Mouse (Mus musculus) mouse trophoblast stem cell (cell line): ENCODE measurements around the gene Ubap2l.

Experiments used
- in situ Hi-C, 2 experiments: fragments of 300-500 bp; cut with MseI, MboI; formaldehyde crosslinking; loops; 2 replicates in 1 of 2; 3 replicates in 1 of 2; pipeline ENCODE4 v1.15.1; 2025

The Ubap2l gene

GRCm38 (mm10) chr3:90052351-90053241, at the start of gene Ubap2l:
Ubap2l (minus strand) TSS chr3:90052628.
- in situ Hi-C loops: no loop called here

DNA sequence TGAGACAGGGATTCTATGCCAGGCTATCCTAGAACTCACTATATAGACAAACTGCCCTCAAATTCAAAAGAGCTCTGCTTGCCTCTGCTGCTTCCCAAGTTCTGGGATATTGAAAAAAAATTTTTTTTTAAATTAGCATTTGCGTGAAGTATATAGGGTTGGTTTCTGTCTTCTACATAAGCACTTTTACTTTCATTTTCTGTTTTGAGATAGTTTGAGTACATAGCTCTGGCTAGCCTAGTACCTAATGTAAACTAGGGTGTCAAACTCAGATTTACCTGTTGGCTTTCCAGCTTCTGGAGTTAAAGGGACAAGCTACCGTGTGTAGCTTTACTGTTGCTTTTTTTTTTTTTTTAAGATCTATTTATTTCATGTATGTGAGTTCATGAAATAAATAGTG, 49.2 kb upstream of the Ubap2l start:
- in situ Hi-C loops: no loop called here

GRCm38 (mm10) chr3:90101010-90101409, 48.6 kb upstream of the Ubap2l start:
- in situ Hi-C loops: no loop called here

- in situ Hi-C loops: no loop called here
These were observed 45.5 kb upstream of the Ubap2l start for GRCm38 (mm10) chr3:90097928-90098327.

GRCm38 (mm10) chr3:90094453-90094852, 42.0 kb upstream of the Ubap2l start:
- in situ Hi-C loops: no loop called here

DNA sequence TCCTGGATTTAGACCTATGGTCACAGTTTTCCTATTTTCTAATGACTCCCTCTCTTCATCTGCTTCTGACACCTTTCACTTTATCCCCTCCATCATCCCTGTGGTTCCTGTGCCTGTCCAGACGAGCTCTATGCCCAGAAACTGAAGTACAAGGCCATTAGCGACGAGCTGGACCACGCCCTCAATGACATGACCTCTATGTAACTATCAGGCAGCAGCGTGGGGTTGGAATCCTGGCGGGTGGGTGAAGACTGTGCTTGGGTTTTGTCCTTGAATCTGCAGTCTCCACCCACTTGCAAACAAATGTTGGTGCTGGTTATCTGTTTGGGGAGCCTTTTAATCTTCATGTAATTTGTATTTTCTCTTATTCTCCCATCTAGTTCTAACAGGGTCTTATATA, 38.5 kb upstream of the Ubap2l start:
- in situ Hi-C loops: no loop called here

DNA sequence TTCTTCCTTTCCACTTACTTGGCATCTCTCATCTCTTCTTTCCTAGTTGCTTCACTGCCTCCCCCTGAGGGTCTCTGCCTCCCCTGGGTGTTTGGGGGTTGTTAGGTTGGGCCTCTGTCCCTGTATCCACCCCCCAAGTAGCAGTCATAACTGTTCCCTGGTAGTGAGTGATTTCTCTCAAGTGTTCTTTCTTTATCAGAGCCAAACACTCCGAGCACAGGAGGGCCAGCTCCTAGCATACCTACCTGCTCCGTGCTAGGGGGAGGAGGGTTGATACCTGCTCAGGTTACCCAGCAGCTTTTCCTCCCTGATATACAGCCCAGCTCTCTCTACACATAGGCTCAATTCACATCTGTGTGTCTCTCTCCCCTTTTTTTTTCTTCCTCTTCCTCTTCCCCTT, 36.2 kb upstream of the Ubap2l start:
- in situ Hi-C loops: no loop called here

- in situ Hi-C loops: no loop called here
These were observed 33.6 kb upstream of the Ubap2l start for GRCm38 (mm10) chr3:90086068-90086467.

- in situ Hi-C loops: no loop called here
These were observed 32.9 kb upstream of the Ubap2l start for GRCm38 (mm10) chr3:90085281-90085680.

- in situ Hi-C loops: no loop called here
These were observed 32.4 kb upstream of the Ubap2l start for GRCm38 (mm10) chr3:90084790-90085189.

GRCm38 (mm10) chr3:90083698-90084324, 31.4 kb upstream of the Ubap2l start:
- in situ Hi-C loops: no loop called here

DNA sequence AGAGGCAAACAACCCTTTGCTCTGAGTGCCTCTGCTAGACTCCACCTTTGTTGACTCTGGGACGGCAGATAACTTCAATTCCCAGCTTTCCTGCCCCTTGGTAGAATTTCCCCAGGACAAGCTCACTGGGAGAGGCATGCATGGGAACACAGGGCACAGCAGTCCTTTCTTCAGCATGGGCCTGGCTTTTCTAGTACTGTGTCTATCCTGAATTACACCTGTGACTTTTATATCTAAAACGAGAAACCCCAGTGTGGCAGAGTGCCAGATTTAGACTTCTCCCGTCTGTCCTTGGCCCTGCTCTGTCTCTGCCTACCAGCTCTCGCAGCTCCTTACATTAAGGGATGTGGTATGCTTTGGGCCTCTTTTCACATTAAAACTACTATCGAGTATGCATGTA, 30.6 kb upstream of the Ubap2l start:
- in situ Hi-C loops: no loop called here

DNA sequence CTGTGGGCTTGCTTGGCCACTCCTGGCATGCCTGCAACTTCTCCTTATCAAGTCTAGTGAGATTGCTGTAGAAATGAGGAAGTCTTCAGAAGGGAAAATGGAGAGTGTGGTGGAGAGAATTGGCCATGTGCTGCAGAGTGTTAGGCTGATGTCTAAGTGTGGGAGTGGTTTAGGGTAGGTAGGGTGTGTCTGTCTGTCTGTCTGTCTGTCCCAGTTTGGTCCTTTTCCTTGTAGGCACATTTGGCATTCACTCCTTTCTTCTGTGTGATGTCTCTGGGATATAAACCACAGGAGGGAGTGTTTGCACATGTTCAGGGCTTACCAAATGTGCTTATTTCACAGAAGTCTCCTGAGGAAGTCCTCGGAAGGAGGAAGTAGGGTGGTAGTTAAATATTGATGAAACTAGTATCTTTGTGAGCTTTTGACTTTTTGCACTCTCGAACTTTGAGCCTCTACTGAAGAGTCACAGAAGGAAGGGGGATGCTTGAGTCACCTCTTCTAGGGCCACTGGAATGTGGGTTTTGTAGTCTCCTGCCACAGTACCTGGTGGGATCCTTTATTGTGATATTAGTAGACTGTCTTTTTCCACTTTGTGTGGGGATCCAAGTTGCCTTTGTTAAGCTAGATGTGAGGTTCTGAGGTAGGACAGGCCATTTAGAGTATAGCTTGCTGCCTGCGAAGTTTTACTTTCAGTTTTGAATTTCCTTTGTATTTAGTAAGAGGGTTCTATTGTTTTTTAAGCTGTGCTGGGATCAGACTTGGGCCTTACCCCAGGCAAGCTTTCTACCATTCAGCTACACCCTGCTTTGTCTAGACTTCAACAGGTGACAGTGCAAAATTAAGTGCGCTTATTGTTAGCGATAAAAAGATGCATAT, 29.2 kb upstream of the Ubap2l start:
- in situ Hi-C loops: no loop called here

DNA sequence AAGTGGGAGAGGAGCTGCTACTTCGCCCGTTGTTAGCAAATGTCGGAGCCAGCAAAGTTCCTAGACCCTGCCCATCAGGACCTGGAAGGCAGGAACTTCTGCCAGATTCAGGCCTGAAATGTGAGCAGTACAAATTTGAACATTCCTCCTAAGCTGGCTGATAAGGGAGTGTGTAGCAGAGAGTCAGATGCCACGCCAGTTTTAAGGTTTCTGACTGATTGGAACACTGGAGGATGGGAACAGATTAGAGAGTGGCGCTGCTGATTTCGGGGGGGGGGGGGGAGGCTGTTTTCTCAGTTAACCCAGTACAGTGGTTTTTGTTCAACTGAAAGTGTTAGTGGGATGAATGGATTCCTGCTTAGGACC, 28.1 kb upstream of the Ubap2l start:
- in situ Hi-C loops: no loop called here

DNA sequence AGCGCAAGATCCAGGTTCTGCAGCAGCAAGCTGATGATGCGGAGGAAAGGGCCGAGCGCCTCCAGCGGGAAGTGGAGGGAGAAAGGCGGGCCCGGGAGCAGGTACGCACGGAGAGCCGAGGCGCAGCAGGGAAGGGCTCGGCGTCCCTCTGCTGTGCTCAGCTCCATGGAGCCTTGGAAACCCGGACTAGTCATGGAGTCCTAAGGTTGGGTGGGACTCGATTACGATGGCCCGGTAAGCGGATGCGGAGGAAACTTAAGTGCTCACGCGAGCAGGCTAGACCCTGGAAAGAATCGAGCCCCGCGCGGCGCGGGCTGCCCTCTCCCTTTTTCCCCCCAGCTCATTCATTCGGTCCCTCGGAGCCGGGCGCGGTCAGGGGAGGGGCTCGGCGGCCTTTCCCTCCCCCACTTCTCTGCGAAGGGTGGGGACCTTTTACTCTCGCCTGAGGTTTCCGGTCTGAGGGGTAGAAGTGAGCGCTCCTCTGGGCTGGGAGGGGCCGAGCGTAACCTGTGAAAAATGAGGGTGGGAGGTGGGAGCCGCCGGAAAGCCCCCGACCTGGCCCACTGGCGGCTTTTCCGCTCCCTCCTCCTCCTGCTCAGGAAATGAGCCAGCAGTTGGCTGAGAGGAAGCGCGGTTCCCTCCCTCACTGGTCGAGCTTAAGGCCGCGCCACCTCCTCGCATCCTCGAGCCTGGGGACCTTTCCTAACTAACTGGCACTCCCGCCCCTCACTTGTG, 27.5 kb upstream of the Ubap2l start:
- in situ Hi-C loops: no loop called here

DNA sequence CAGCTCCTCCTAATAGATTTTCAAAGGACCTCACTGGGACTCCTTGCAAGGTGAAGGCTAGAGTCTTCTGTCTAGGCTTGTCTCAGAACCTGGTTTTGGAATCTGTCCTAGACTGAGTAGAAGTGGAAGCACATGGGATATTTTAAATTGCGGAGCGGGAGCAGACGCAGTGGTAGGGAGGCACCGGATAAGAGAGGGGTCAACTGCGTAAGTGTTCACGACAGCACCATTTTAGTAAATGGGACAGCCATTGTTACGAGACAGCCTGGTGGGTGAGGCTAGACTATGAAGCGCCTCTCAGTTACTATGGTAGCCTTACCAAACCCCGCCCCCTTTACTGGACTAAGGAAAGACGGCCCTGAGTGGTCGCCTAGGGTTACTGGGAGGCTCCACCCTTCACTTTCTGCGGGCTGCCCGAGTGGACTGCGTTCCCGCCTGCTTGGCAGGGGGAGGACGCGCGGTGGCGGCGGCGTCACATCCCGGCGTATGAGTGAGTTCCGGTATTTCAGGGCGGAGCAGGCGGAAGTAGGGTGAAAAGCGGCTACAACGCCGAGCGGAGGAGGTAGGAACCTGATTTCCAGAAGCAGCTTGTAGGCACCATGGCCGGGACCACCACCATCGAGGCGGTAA, 26.8 kb upstream of the Ubap2l start:
- in situ Hi-C loops: no loop called here

DNA sequence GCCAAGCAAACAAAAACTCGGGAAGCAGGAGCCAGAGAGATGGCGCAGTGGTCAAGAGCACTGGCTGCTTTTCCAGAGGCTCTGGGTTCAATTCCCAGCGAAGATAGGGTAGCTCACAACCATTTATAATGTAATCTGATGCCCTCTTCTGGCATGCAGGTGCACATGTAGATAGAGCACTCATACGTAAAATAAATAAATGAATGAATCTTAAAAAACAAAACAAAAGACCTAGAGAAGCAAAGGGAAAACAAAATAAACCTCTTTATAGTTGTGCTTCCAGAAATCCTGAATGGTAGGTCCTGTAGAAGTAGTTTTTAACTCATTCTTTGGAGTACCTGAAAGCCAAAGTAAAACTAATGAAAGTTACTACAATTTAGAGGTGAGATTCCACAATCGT, 25.8 kb upstream of the Ubap2l start:
- in situ Hi-C loops: no loop called here

GRCm38 (mm10) chr3:90076921-90077716, 24.7 kb upstream of the Ubap2l start:
- in situ Hi-C loops: no loop called here

- in situ Hi-C loops: no loop called here
These were observed 19.9 kb upstream of the Ubap2l start, which contains the start of gene Tpm3 for GRCm38 (mm10) chr3:90072294-90072693. Tpm3 (plus strand) TSS chr3:90072649.

GRCm38 (mm10) chr3:90069688-90070087, 17.3 kb upstream of the Ubap2l start:
- in situ Hi-C loops: no loop called here
